Mouse (Mus musculus): Measurements from ENCODE around the gene Il33. TPM values are rescaled to one million over a fixed set of nuclear protein-coding genes. Genes with fewer than 3 reads are reported as not detected.

The Il33 gene
- polyA plus RNA-seq, 1 experiment = 3.3 TPM

GRCm38 (mm10) chr19:29979452-29980089 is 54.7 kb downstream of the Il33 start:
- TF ChIP-seq CTCF (IDR thresholded peaks at IDR 0.05; ENCODE audit: borderline replicate concordance, control insufficient read depth, extremely low read depth, insufficient read depth, low read length, poor library complexity) (no peak), POLR2A (IDR thresholded peaks at IDR 0.05; ENCODE audit: control insufficient read depth, extremely low read depth, insufficient read depth, low read length, poor library complexity) (no peak)

GRCm38 (mm10) chr19:29984208-29985005 is 59.5 kb downstream of the Il33 start:
- DNase-seq = no peak
- Histone ChIP-seq H3K36me3 (ENCODE audit: control insufficient read depth, insufficient read depth, low read length) (no peaks in the 10 kb centered on the region), H3K4me1 (replicated peaks; ENCODE audit: control insufficient read depth, insufficient read depth, low read length) (no peaks in the 10 kb centered on the region), H3K4me3 (ENCODE audit: control insufficient read depth, insufficient read depth, low read length) (no peak overlapping the region), H3K27ac (ENCODE audit: control insufficient read depth, insufficient read depth, low read length) (no peak overlapping the region), H3K27me3 (ENCODE audit: control insufficient read depth, insufficient read depth, low read length) (no peaks in the 10 kb centered on the region)
- WGBS = 84% methylated on average over 16 of the region's 16 CpGs
- TF ChIP-seq CTCF (IDR thresholded peaks at IDR 0.05; ENCODE audit: borderline replicate concordance, control insufficient read depth, extremely low read depth, insufficient read depth, low read length, poor library complexity) (no peak), POLR2A (IDR thresholded peaks at IDR 0.05; ENCODE audit: control insufficient read depth, extremely low read depth, insufficient read depth, low read length, poor library complexity) (no peak)

More at GRCm38 (mm10) chr19:29979452-29980089, 54.7 kb downstream of the Il33 start:
- Histone ChIP-seq H3K27me3 (ENCODE audit: control insufficient read depth, insufficient read depth, low read length) (no peaks in the 10 kb centered on the region), H3K36me3 (ENCODE audit: control insufficient read depth, insufficient read depth, low read length) (no peaks in the 10 kb centered on the region), H3K27ac (ENCODE audit: control insufficient read depth, insufficient read depth, low read length) (no peak overlapping the region), H3K4me1 (replicated peaks; ENCODE audit: control insufficient read depth, insufficient read depth, low read length) (no peaks in the 10 kb centered on the region), H3K4me3 (ENCODE audit: control insufficient read depth, insufficient read depth, low read length) (no peak overlapping the region)
- DNase-seq = no peak
- WGBS = 93% methylated on average over 8 of the region's 8 CpGs

- TF ChIP-seq POLR2A (IDR thresholded peaks at IDR 0.05; ENCODE audit: control insufficient read depth, extremely low read depth, insufficient read depth, low read length, poor library complexity) (no peak), CTCF (IDR thresholded peaks at IDR 0.05; ENCODE audit: borderline replicate concordance, control insufficient read depth, extremely low read depth, insufficient read depth, low read length, poor library complexity) (no peak)
- DNase-seq = no peak
- Histone ChIP-seq H3K4me1 (replicated peaks; ENCODE audit: control insufficient read depth, insufficient read depth, low read length) (no peaks in the 10 kb centered on the region), H3K36me3 (ENCODE audit: control insufficient read depth, insufficient read depth, low read length) (no peaks in the 10 kb centered on the region), H3K27ac (ENCODE audit: control insufficient read depth, insufficient read depth, low read length) (no peak overlapping the region), H3K27me3 (ENCODE audit: control insufficient read depth, insufficient read depth, low read length) (no peaks in the 10 kb centered on the region), H3K4me3 (ENCODE audit: control insufficient read depth, insufficient read depth, low read length) (no peak overlapping the region)
- WGBS = 90% methylated on average over 12 of the region's 12 CpGs
These were observed 61.7 kb downstream of the Il33 start for GRCm38 (mm10) chr19:29986464-29987091.

- 70% methylated on average over 12 of the region's 12 CpGs for WGBS
- TF ChIP-seq POLR2A (IDR thresholded peaks at IDR 0.05; ENCODE audit: control insufficient read depth, extremely low read depth, insufficient read depth, low read length, poor library complexity) = no peak
- TF ChIP-seq CTCF (IDR thresholded peaks at IDR 0.05; ENCODE audit: borderline replicate concordance, control insufficient read depth, extremely low read depth, insufficient read depth, low read length, poor library complexity) = no peak
- DNase-seq = no peak
These were observed 75.8 kb downstream of the Il33 start for GRCm38 (mm10) chr19:30000406-30001365.

GRCm38 (mm10) chr19:30001550-30001949 is 76.6 kb downstream of the Il33 start:
- no peak overlapping the region for H3K27ac ChIP-seq (ENCODE audit: control insufficient read depth, insufficient read depth, low read length)
- WGBS = 65% methylated on average over 6 of the region's 6 CpGs
- no peaks in the 10 kb centered on the region for H3K36me3 ChIP-seq (ENCODE audit: control insufficient read depth, insufficient read depth, low read length)
- TF ChIP-seq POLR2A (IDR thresholded peaks at IDR 0.05; ENCODE audit: control insufficient read depth, extremely low read depth, insufficient read depth, low read length, poor library complexity) (no peak), CTCF (IDR thresholded peaks at IDR 0.05; ENCODE audit: borderline replicate concordance, control insufficient read depth, extremely low read depth, insufficient read depth, low read length, poor library complexity) (no peak)
- H3K27me3 ChIP-seq (ENCODE audit: control insufficient read depth, insufficient read depth, low read length) = no peaks in the 10 kb centered on the region
- DNase-seq = no peak
- H3K4me1 ChIP-seq (replicated peaks; ENCODE audit: control insufficient read depth, insufficient read depth, low read length) = no peaks in the 10 kb centered on the region
- H3K4me3 ChIP-seq (ENCODE audit: control insufficient read depth, insufficient read depth, low read length) = no peak overlapping the region

More at GRCm38 (mm10) chr19:30000406-30001365, 75.8 kb downstream of the Il33 start:
- Histone ChIP-seq H3K36me3 (ENCODE audit: control insufficient read depth, insufficient read depth, low read length) (no peaks in the 10 kb centered on the region), H3K4me3 (ENCODE audit: control insufficient read depth, insufficient read depth, low read length) (no peak overlapping the region), H3K27ac (ENCODE audit: control insufficient read depth, insufficient read depth, low read length) (no peak overlapping the region), H3K27me3 (ENCODE audit: control insufficient read depth, insufficient read depth, low read length) (no peaks in the 10 kb centered on the region), H3K4me1 (replicated peaks; ENCODE audit: control insufficient read depth, insufficient read depth, low read length) (no peaks in the 10 kb centered on the region)

Measured in thymus, adult 2 months (tissue).